10 mouse cellular contexts compared by ENCODE assay signal in the genomic region with DNA sequence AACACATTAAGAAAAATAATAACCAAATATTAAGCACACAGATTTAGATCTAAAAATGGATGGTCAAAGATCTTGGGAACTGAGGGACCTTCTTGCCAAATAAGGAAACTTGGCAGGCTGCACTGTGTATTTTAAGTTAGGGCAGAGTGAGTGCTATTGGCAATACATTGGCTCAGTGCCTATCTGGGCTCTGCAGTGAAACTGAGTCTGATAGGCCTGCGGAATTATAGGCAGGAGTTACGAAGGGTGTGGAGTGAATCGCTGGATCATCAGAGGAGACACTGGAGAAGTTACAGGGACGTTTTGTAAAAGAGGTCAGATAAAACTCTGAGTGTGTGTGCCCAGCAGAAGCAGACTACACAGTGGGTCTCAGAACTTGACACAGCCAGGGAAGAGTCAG. TPM values are rescaled to one million over a fixed set of nuclear protein-coding genes. Genes with fewer than 3 reads are reported as not detected.
A peak's percentile ranks its signal among the peaks of the same experiment; 100 is the strongest.
DNase-seq lines count a peak whose midpoint lies in the region; ATAC-seq and TF ChIP-seq lines count a peak whose summit lies in the region.
"Had no signal": no experiment of that assay in that cellular context is flagged by ENCODE, and none has a peak within 500 bp of the region (broad histone marks: within the 10 kb centered on the region; RNA-seq: fewer than 3 reads in every experiment).

No protein-coding gene starts in this region.

- peak overlapping the region; percentile 56 for H3K9ac ChIP-seq in heart, postnatal 0 days (replicated peaks; ENCODE audit: low read depth, low read length)

- peak overlapping the region; percentile 77 for H3K4me2 ChIP-seq in heart, postnatal 0 days (ENCODE audit: low read depth, low read length)

- H3K27ac ChIP-seq in heart, postnatal 0 days (ENCODE audit: low read depth): peak overlapping the region; percentile 78

- peak; percentile 8 for DNase-seq in embryo, embryonic 10.5 days (ENCODE audit: low spot score)
- DNase-seq in embryo, embryonic 11 days: no peak
- DNase-seq in adrenal gland, postnatal 36 days: peak; percentile 26 to 38
- DNase-seq in heart, postnatal 0 days (ENCODE audit: low spot score): no peak
- DNase-seq in lung, postnatal 25 days (ENCODE audit: low spot score): peak; percentile 60
- no peak for DNase-seq in T-cell, adult 2 months (ENCODE audit: low spot score)
- DNase-seq in right cerebral cortex, adult 18-20 months: no peak
- DNase-seq in frontal cortex, adult 2 months (ENCODE audit: extremely low spot score in 1 of 2, low spot score in 1 of 2): no peak

- peaks cover 32% of the 10 kb centered on the region for H3K4me1 ChIP-seq in heart, postnatal 0 days (ENCODE audit: control insufficient read depth, insufficient read depth)

- H3K9me3 ChIP-seq in heart, postnatal 0 days (replicated peaks; ENCODE audit: control insufficient read depth, low read length): no peaks in the 10 kb centered on the region

- TF ChIP-seq EP300 in heart, postnatal 0 days (IDR thresholded peaks at IDR 0.05; ENCODE audit: low read depth): no peak

- ATAC-seq in heart, postnatal 0 days (ENCODE audit: insufficient read depth, low read depth): no peak
- ATAC-seq: forebrain, embryonic 16.5 days had no signal

- H3K4me3 ChIP-seq in heart, postnatal 0 days (ENCODE audit: low read depth, low read length): peak overlapping the region; percentile 97

- no peaks in the 10 kb centered on the region for H3K36me3 ChIP-seq in heart, postnatal 0 days (replicated peaks; ENCODE audit: control insufficient read depth, insufficient read depth, low read length)

- H3K27me3 ChIP-seq in heart, postnatal 0 days (ENCODE audit: control insufficient read depth, insufficient read depth, low read length): no peaks in the 10 kb centered on the region
- H3K27me3 ChIP-seq: CH12.LX had no signal

- no peak for TF ChIP-seq CTCF in heart, postnatal 0 days (IDR thresholded peaks at IDR 0.05; ENCODE audit: low read depth)

- 6% methylated on average over 4 of the region's 4 CpGs for WGBS in heart, postnatal 0 days

RNA-seq across cellular contexts. Expression of a gene that starts 1.7 kb away (rescaled TPM):
- 10 to 100 TPM; 26.1 to 30.4 TPM for total RNA-seq in adrenal gland, postnatal 36 days (2021)
- total RNA-seq in heart, postnatal 0 days (2014; rRNA removed; ENCODE audit: low replicate concordance): 95.0 and 108 TPM in 2 replicates
- 24.4 and 26.1 TPM in 2 replicates for polyA plus RNA-seq in heart, postnatal 0 days (2015; fragmentation: Nextera tagmentation; extraction: Ambion mirVana)
- 9.0 and 9.9 TPM in 2 replicates for polyA plus RNA-seq in frontal cortex, adult 2 months (2012; rRNA removed)

Comparison
In these comparisons a context has a peak if more than half of its experiments do, and no peak if none do; other contexts are left out.
1. DNase-seq: peak in embryo, embryonic 10.5 days (single experiment), adrenal gland, postnatal 36 days (2 of 2) and lung, postnatal 25 days (single experiment); none in embryo, embryonic 11 days (single experiment), heart, postnatal 0 days (single experiment), T-cell, adult 2 months (single experiment), right cerebral cortex, adult 18-20 months (single experiment) and frontal cortex, adult 2 months (0 of 2).